Mouse (Mus musculus) thymus, postnatal 0 days (tissue): Measurements from ENCODE around the gene AI464131. TPM values are rescaled to one million over a fixed set of nuclear protein-coding genes. Genes with fewer than 3 reads are reported as not detected.

Source experiments
- DNase-seq: peaks from one replicate; pipeline ENCODE4 v3.0.0-alpha.2; 2015; ENCODE audit warnings: low spot score
- polyA plus RNA-seq: library from polyadenylated mRNA; unstranded; fragments of >200 nt; fragmentation: Nextera tagmentation; extraction: Ambion mirVana; gene quantifications from 2 replicates; pipeline ENCODE4 v1.2.1, GENCODE M21; 2015

Gene AI464131
- polyA plus RNA-seq, 1 experiment from 2014 or later = 0.60 TPM

DNA sequence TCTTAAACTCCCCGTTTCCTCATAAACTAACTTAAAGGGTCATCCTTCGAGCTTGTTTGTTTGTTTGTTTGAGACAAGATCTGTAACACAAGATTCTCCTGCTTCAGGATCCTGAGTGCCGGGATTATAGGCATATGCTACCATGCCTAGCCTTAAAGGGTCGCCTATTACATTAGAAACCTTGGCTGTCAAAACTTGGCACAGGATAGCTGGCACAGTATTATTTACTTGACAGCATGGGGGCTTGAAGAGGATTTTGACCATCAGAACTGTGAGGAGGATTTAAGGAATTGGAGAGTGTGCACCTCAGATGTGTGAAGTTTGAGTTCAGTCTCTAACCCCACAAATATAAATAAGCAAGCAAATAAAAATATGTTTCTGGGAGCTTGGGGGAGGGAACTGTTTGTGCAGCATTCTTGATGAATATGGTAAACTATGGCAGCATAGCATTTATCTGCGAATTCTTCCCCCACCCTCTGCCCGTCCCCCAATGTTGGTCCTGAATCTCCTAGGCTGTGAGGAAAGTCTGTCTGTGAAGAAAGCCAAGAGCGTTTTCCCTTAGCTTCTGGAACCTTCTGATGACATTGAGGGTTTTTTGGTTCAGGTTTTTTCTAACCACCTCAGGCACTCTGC lies 32.7 kb downstream of the AI464131 start:
- no peak for DNase-seq

DNA sequence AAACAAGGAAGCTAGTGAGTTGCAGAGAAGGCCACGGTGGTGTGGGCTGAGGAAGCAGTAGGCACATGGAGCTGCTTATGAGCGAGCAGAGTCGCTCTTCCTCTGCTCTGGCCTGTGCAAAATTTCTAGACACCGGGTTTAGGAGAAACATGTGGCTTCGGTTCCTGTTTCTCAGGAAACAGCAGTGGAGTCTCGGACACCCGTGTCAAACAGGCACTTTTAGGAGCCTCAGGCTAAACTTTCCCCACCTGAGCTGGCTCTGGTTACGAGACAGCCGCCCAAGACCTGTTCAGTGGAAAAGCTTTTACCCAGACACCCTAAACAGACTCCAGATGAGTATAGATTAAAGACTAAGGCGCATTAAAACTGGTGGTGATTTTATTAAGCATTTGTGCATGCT lies 33.7 kb downstream of the AI464131 start:
- no peak for DNase-seq

DNA sequence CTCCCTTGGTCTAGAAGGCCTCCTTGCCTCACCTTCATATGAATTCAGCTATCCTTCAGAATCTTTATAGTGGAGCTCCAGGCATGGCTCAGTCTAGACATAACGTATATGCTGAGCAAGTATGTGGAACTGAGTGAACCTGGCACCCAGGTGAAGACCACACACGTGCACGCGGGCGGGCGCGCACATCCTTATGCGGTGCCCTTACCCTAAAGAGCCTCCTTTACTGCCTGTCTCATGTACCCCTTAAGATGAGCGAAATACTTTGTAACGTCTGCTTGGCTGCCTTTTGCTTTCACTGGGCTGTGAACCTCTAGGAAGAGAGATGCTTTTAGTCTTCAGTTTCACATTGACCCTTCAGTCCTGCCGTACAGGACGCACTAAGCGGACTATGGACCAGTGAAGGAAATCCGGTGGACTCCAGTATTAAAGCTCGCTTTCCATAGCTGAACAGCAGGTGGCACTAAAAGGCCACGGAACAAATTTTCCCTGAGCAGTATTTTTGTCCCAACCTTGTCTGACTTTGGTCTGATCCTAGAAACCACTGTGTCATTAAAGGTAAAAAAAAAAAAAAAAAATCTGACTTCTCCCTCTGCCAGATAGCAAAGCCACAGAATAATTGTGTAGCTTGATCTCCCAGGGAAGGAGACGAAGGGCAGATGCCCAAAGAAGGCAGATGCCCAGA lies 34.3 kb downstream of the AI464131 start:
- peak; percentile 7 for DNase-seq

DNA sequence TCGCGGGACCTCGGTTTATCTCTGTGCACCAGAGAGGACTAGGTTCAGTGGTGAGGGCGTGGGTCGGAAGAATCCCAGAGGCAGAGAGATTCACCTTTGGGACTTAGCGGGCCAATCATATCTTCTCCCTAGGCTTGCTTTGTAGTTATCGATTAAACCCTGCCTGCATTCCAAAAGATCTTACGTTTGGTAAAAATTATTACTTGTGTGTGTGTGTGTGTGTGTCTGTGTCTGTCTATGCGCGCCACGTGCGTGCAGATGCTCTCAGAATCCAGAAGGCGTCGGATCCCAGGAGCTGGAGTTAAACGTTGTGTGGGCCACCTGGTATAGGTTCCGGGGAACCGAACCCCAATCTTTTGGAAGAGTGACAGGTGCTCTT lies 37.6 kb downstream of the AI464131 start:
- no peak for DNase-seq

DNA sequence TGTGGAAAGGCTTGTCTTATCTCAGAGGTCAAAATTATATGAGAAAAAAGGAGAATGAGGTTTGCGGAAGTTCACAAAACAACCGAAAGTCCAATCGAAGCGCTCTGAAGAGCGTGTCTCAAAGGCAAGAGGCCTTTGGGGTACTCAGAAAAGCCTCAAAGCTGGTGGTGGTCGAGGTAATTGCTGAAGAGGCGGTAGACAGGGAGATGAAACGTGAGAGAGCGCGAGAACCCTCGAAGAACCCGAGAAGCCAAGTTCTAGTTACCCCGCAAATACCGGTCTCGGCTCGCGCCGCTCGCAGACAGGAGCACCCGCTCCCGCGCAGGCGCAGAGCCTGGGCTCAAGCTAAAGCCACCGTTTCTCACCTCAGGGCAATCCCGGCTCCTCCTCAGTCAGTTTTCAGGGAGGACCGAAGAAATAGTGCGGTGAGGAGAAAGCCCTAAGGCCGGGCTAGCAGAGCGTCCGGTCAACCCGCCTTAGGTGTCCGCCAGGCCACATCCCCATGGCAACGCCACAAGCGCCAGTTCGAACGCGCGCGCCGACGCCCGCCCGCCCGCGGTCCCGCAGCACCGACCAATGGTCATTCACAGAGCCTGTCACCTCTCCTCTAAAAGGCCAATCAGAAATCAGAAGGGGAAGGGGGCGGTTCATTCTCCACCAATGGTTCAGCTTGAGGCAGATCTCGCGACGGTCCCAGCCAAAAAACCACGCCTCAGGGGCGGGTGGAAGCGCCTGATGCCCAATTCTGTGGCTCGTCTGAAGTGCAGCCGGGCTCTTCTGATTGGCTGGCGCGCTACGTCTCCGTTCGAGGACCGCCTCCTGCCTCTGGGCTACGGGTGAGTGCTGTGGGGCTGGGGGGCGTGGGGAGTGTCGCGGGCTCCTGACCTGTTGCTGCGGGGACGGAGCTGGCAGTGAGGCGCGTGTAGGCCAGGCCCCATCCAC lies 38.3 kb downstream of the AI464131 start, which contains the start of the genes Kif24 and Nudt2:
Gene Kif24 (minus strand): TSS at position 543 of the 942 bp plus-strand sequence.
Gene Nudt2 (plus strand): TSS at position 807 of the 942 bp plus-strand sequence.
- peak; percentile 99 for DNase-seq

DNA sequence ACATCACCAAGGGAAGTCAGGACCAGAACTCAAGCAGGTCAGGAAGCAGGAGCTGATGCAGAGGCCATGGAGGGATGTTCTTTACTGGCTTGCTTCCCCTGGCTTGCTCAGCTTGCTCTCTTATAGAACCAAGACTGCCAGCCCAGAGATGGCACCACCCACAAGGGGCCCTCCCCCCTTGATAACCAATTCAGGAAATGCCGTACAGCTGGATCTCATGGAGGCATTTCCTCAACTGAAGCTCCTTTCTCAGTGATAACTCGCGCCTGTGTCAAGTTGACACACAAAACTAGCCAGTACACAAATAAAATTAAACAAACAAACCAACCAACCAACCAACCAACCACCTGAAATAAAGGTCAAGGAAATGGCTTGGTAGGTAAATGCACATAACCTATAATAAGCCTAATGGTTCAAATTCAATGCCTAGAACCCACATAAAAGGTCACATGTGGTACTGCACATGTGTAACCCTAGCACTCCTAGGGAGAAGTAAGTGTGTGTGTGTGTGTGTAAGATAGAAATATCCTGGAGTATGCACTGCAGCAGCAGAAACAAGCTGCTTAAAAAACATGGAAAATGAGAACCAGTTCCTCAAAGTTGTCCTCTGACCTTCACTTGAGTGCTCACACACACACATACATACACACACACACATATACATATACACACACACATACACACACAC lies 39.7 kb downstream of the AI464131 start:
- DNase-seq = peak; percentile 46

DNA sequence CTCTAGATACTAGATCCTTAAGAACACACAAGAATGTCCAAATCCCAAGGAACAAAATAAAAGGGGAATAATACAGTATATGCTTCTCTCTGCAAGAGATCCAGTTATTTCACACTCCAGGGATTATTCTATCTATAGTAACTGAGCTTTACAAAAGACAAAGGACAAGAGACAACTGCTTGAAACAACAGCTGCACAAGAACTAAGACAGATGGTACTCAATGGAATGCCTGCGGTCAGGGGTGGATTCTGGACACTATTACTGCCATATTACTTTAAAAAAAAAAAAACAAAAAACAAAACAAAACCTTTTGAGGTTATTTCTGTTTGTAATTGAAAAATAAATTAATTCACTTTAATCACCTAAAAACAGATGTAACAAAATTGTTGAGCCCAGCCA lies 42.2 kb downstream of the AI464131 start:
- no peak for DNase-seq

DNA sequence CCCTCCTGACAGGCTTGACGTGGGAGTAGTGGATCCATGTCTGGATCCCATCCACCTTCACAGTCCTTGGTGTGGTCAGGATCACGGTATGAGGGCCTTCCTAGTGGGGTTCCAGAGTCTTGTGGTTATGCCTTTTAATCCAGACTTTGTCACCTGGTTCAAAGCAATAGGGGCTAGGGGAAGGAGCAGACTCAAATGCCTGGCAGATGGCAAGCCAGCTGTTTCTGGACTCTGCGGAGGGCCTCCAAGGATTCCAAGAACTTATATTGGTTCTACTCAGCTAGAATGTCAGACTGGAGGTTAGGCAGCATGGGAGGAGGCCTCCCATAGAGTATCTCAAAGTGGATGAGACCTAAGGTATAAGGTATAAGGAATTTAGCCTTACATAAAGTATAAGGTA lies 55.3 kb downstream of the AI464131 start:
- no peak for DNase-seq

Other genes with a start within 250 kb of the AI464131 start
- 32.1 and 37.7 TPM in 2 replicates for gene Ubap2, start 227.9 kb downstream of the AI464131 start, polyA plus RNA-seq
- gene Dcaf12, start 188.2 kb downstream of the AI464131 start, polyA plus RNA-seq = 53.3 and 54.4 TPM in 2 replicates
- 37.2 and 43.2 TPM in 2 replicates for gene Ubap1, start 154.1 kb downstream of the AI464131 start, polyA plus RNA-seq
- gene Kif24, start 38.2 kb downstream of the AI464131 start, polyA plus RNA-seq = 5.6 and 5.9 TPM in 2 replicates
- 28.5 and 31.0 TPM in 2 replicates for gene Nudt2, start 37.9 kb downstream of the AI464131 start, polyA plus RNA-seq
- 0.94 and 1.5 TPM in 2 replicates for gene 1110017D15Rik, start 14.3 kb upstream of the AI464131 start, polyA plus RNA-seq
- gene Fam219a, start 66.5 kb upstream of the AI464131 start, polyA plus RNA-seq = 1.6 and 2.7 TPM in 2 replicates
- gene Dnaic1, start 66.7 kb upstream of the AI464131 start, polyA plus RNA-seq = 0.60 and 0.91 TPM in 2 replicates
- gene Enho, start 137.2 kb upstream of the AI464131 start, polyA plus RNA-seq = 10.3 and 10.5 TPM in 2 replicates
- 0.26 and 0.43 TPM in 2 replicates for gene Cntfr, start 194.0 kb upstream of the AI464131 start, polyA plus RNA-seq
- 35.8 and 39.3 TPM in 2 replicates for gene Il11ra1, start 196.9 kb upstream of the AI464131 start, polyA plus RNA-seq
- 68.3 and 75.1 TPM in 2 replicates for gene Rpp25l, start 210.5 kb upstream of the AI464131 start, polyA plus RNA-seq
- 180 and 181 TPM in 2 replicates for gene Dctn3, start 220.1 kb upstream of the AI464131 start, polyA plus RNA-seq
- 0.06 TPM in 1 of 2 replicates, not detected in the other for gene Arid3c, start 228.1 kb upstream of the AI464131 start, polyA plus RNA-seq